Mouse (Mus musculus) midbrain, postnatal 0 days (tissue): ENCODE measurements around the gene Zmiz1. TPM values are rescaled to one million over a fixed set of nuclear protein-coding genes. Genes with fewer than 3 reads are reported as not detected.

Experiments
- ATAC-seq: fragments of 200-750 bp; cut with Nextera tagmentation; 2 replicates; pipeline ENCODE4 v1.8.0; 2017; ENCODE audit warnings: moderate number of reproducible peaks, mild to moderate bottlenecking, moderate TSS enrichment, moderate library complexity; ENCODE audit not compliant: low FRiP score
- DNase-seq: peaks from one replicate; pipeline ENCODE4 v3.0.0-alpha.2; 2015; ENCODE audit warnings: low spot score
- H3K27ac ChIP-seq: fragments of 300-500 bp; sonication (generic); 2 replicates; pipeline ENCODE4 v1.5.1; 2014; ENCODE audit warnings: low read depth, mild to moderate bottlenecking, low read length, mixed read lengths
- H3K27me3 ChIP-seq: fragments of 300-500 bp; sonication (generic); 2 replicates; pipeline ENCODE4 v1.6.1; 2014; ENCODE audit warnings: low read length, control low read depth, mixed read lengths; ENCODE audit not compliant: insufficient read depth
- H3K36me3 ChIP-seq: fragments of 300-500 bp; sonication (generic); 2 replicates; pipeline ENCODE4 v1.6.1; 2014; ENCODE audit warnings: low read length, control low read depth, mixed read lengths; ENCODE audit not compliant: insufficient read depth
- H3K4me1 ChIP-seq: fragments of 300-500 bp; sonication (generic); 2 replicates; pipeline ENCODE4 v1.6.1; 2014; ENCODE audit warnings: mild to moderate bottlenecking, control low read depth, antibody characterized with exemption, low read length, mixed read lengths; ENCODE audit not compliant: insufficient read depth
- H3K4me2 ChIP-seq: fragments of 300-500 bp; sonication (generic); 2 replicates; pipeline ENCODE4 v1.6.1; 2014; ENCODE audit warnings: low read depth, mild to moderate bottlenecking, low read length, mixed read lengths; ENCODE audit not compliant: poor library complexity, severe bottlenecking
- H3K4me3 ChIP-seq: fragments of 300-500 bp; sonication (generic); 2 replicates; pipeline ENCODE4 v1.5.1; 2014; ENCODE audit warnings: low read depth, mild to moderate bottlenecking, low read length, moderate library complexity
- H3K9ac ChIP-seq: fragments of 300-500 bp; sonication (generic); replicated peaks from 2 replicates; pipeline ENCODE4 v1.6.1; 2014; ENCODE audit warnings: mild to moderate bottlenecking, low read length, moderate library complexity, mixed read lengths; ENCODE audit not compliant: poor library complexity, severe bottlenecking
- H3K9me3 ChIP-seq: fragments of 300-500 bp; sonication (generic); 2 replicates; pipeline ENCODE4 v1.6.1; 2016; ENCODE audit warnings: low read length, control low read depth
- CTCF ChIP-seq: IDR thresholded peaks from 2 replicates; pipeline ENCODE4 v1.5.1; 2016; ENCODE audit warnings: antibody characterized with exemption, mild to moderate bottlenecking
- WGBS: fragments of 180-500 bp; shearing (Covaris S2); extraction: QIAGEN DNeasy Blood & Tissue Kit; methylation state at CpG from one replicate; pipeline ENCODE4 v1.1.7; 2014; 5-methylcytosine and 5-hydroxymethylcytosine counted together
- polyA plus RNA-seq: library from polyadenylated mRNA; unstranded; fragments of >200 nt; fragmentation: Nextera tagmentation; extraction: Ambion mirVana; gene quantifications from 2 replicates; pipeline ENCODE4 v1.2.1, GENCODE M21; 2015
- total RNA-seq: library from RNA; depleted of rRNA; stranded (reverse); fragments of >200 nt; gene quantifications from 2 replicates; pipeline ENCODE4 v1.2.3, GENCODE M21; 2014

Gene Zmiz1
- total and polyA plus RNA-seq, 2 experiments from 2014 or later: 51.7 to 130 TPM

DNA sequence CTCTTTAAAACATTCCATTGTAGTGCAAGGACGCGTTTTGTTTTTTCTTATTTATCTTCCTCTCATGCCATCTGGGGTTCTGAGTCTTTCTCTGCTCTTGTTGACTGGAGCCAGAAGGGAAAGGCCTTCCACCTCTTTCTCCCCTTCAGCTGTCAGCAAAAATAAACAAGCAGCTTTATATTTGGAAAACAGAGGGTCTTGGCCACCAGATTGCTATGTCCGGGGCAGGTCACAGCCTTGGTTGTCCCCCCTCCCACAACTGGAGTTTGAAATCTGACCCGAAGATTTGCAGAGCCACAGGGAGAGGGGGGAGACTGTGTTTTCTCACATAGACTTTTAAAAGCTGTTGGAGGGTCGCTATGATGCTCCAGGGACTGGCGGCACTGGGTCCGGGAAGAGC, 96.9 kb downstream of the Zmiz1 start:
- 13% methylated on average over 7 of the region's 7 CpGs for WGBS
- Histone ChIP-seq H3K27ac (peak overlapping the region; percentile 63; the same call in 1 of the 2 replicates), H3K9ac (peak overlapping the region; percentile 9), H3K4me2 (peak overlapping the region; percentile 20; the same call in 1 of the 2 replicates), H3K27me3 (no peaks in the 10 kb centered on the region), H3K4me3 (no peak overlapping the region), H3K36me3 (no peaks in the 10 kb centered on the region), H3K9me3 (no peaks in the 10 kb centered on the region), H3K4me1 (peaks cover 30% of the 10 kb centered on the region)
- no peak for ATAC-seq
- TF ChIP-seq CTCF: no peak
- DNase-seq: no peak

DNA sequence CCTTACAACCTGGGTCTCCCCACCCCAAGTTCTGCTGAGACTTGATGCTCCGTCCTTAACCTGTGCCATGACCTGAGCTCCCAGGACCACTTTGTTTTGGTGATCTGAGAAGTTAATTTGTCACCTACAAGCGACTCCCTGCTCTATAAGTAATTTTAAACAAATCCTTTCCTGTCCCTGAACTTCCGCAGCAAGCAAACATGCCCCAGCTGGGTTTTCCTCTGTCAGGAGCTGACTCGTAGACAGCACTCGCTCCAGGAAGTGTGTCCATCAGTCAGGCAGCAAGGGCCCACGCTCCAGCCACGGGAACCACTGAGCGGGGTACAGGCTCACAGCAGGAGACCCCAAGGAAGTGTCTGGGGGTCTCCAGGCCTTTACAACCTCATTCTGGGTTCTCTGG, 98.0 kb downstream of the Zmiz1 start:
- H3K4me3 ChIP-seq: no peak overlapping the region
- no peak overlapping the region for H3K9ac ChIP-seq
- H3K4me1 ChIP-seq: peaks cover 24% of the 10 kb centered on the region
- no peak for DNase-seq
- no peak for ATAC-seq
- no peaks in the 10 kb centered on the region for H3K9me3 ChIP-seq
- H3K27ac ChIP-seq: peak overlapping the region; percentile 47
- 43% methylated on average over 8 of the region's 8 CpGs for WGBS
- H3K36me3 ChIP-seq: no peaks in the 10 kb centered on the region
- no peak for TF ChIP-seq CTCF
- H3K4me2 ChIP-seq: no peak overlapping the region
- no peaks in the 10 kb centered on the region for H3K27me3 ChIP-seq

DNA sequence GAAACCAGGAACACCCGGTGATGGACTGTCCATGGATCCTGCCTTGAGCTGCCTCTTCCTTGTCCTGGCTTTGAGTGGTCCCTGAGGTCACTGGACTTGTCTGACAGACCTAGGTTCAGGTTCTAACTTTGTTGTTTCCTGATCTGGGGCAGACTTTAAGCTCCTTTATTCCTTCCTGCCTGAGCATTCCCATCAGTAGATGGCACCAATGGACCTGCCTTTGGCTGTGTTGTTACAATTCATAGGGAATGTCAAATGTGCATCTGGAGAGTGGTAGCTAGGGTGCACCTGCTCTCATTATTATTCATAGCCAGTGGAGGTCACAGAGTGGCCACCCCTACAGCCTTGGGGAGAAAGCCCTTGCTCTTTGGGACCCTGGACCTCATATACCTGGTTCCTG, 99.5 kb downstream of the Zmiz1 start:
- Histone ChIP-seq H3K27ac (no peak overlapping the region), H3K4me3 (no peak overlapping the region), H3K4me1 (peaks cover 18% of the 10 kb centered on the region), H3K9me3 (no peaks in the 10 kb centered on the region), H3K4me2 (no peak overlapping the region), H3K27me3 (no peaks in the 10 kb centered on the region), H3K36me3 (no peaks in the 10 kb centered on the region), H3K9ac (no peak overlapping the region)
- ATAC-seq: no peak
- 81% methylated on average over 1 of the region's 1 CpGs for WGBS
- DNase-seq: no peak
- TF ChIP-seq CTCF: peak; percentile 59

DNA sequence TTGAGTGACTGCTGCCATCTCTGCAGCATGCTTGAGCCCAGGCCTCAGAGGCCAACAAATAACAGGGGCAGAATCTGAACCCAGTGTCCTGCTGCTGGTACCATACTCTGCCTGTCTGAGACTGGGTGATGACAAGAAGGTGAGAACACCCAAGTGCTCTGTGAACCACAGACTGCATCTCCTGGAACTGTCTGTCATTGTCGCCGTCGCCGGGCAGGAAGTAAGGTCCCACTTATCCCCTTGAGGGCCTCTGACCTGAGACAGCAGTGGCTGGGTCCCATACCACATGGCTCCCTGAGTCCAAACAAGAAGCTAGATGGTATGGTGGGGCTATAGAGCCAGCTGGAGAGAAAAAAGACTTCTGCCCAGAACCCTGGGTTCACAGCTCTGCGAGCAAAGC, 100.9 kb downstream of the Zmiz1 start:
- H3K9ac ChIP-seq: no peak overlapping the region
- H3K27ac ChIP-seq: no peak overlapping the region
- no peaks in the 10 kb centered on the region for H3K36me3 ChIP-seq
- DNase-seq (no peak), ATAC-seq (no peak)
- peaks cover 16% of the 10 kb centered on the region; the same call in 1 of the 2 replicates for H3K4me1 ChIP-seq
- no peaks in the 10 kb centered on the region for H3K9me3 ChIP-seq
- no peak overlapping the region for H3K4me3 ChIP-seq
- TF ChIP-seq CTCF: no peak
- 92% methylated on average over 5 of the region's 5 CpGs for WGBS
- H3K4me2 ChIP-seq: no peak overlapping the region
- H3K27me3 ChIP-seq: no peaks in the 10 kb centered on the region

DNA sequence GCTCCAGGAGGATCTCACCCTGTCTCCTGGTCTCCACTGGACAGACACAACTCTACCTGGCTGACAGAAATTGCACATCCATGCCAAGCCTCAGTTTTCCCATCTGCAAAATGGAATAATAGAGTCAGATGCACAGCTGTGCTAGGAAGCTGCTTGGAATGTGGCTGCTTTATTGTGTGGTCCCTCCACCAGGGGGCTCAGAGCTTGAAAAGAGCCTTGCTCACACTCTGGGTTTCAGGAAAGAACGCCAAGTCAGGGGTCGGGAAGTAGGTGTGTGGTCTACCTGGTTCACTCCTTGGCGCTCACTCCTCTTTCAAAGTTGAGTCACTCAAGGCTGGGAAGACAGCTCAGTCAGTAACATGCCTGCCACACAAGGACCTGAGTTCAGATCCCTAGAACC, 101.9 kb downstream of the Zmiz1 start:
- H3K4me1 ChIP-seq: peaks cover 6% of the 10 kb centered on the region; the same call in 1 of the 2 replicates
- H3K9ac ChIP-seq: no peak overlapping the region
- no peak overlapping the region for H3K4me2 ChIP-seq
- no peak overlapping the region for H3K27ac ChIP-seq
- ATAC-seq (no peak), DNase-seq (no peak)
- H3K36me3 ChIP-seq: no peaks in the 10 kb centered on the region
- no peak overlapping the region for H3K4me3 ChIP-seq
- no peaks in the 10 kb centered on the region for H3K27me3 ChIP-seq
- TF ChIP-seq CTCF: peak; percentile 50
- 89% methylated on average over 3 of the region's 3 CpGs for WGBS
- H3K9me3 ChIP-seq: no peaks in the 10 kb centered on the region

DNA sequence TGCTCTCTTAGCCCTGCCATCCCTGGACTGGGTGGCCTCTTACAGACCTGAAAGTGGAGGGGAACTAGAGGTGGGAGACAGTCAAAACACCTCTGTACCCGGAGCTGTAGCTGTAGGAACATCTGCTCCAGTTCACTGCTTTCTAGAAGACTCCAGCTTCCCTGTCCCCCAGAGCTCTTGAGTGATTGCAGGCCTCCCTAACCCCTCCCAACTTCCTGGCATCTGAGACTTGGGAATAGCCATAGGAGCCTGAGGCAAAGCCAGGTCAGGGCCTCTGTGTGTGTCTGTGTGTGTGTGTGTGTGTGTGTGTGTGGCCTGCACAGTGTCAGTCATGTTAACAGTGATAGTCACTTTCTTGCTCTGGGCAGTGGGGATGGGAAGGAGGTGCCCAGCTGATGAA, 102.7 kb downstream of the Zmiz1 start:
- 57% methylated on average over 1 of the region's 1 CpGs for WGBS
- ATAC-seq (no peak), DNase-seq (no peak)
- no peak overlapping the region for H3K9ac ChIP-seq
- peaks cover 4% of the 10 kb centered on the region; the same call in 1 of the 2 replicates for H3K4me1 ChIP-seq
- H3K4me2 ChIP-seq: no peak overlapping the region
- no peaks in the 10 kb centered on the region for H3K27me3 ChIP-seq
- H3K27ac ChIP-seq: no peak overlapping the region
- TF ChIP-seq CTCF: no peak
- no peaks in the 10 kb centered on the region for H3K36me3 ChIP-seq
- H3K4me3 ChIP-seq: no peak overlapping the region
- H3K9me3 ChIP-seq: no peaks in the 10 kb centered on the region
